Mouse (Mus musculus) E14TG2a.4 (cell line): ENCODE results near the gene Gm49391.

Source experiments
- CTCF ChIP-seq: conservative IDR thresholded peaks from 2 replicates; pipeline ENCODE4 v1.5.1; 2014; ENCODE audit warnings: low read length
- NANOG ChIP-seq: IDR thresholded peaks from 2 replicates; pipeline ENCODE4 v1.6.1; 2014; ENCODE audit warnings: borderline replicate concordance, low read length, mixed read lengths

- TF ChIP-seq CTCF (no peak), NANOG (no peak)
These were observed 44.1 kb downstream of the Gm49391 start for GRCm38 (mm10) chr13:60892301-60892700.
